Mouse (Mus musculus) heart, postnatal 0 days (tissue): ENCODE results near the gene E130114P18Rik.

ENCODE experiments used
- CTCF ChIP-seq: IDR thresholded peaks from 2 replicates; pipeline ENCODE4 v1.5.1; 2016; ENCODE audit warnings: antibody characterized with exemption, control low read depth, low read depth
- EP300 ChIP-seq: IDR thresholded peaks from 2 replicates; pipeline ENCODE4 v1.6.1; 2016; ENCODE audit warnings: antibody characterized with exemption, low read depth

DNA sequence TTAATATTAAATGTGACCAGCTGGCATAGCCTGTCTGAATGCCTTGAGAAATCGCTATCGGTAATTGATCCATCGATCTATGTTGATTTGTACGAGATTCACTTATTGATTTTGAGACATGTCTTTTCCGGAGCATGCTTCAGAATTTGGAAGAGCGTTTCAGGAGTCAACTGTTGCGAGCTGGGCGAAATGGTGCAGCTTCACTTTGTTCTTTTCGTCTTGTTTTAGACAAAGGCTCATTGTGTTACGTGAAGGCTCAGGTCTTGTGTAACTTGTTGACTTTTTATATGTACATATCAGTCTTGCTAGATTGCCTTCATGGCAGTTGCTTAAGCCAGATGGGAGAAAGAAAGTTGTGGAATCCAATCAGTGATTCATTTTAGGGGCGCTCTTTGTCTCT, 6.4 kb upstream of the E130114P18Rik start:
- TF ChIP-seq CTCF (no peak), EP300 (no peak)
